Mouse (Mus musculus): ENCODE results near the gene Gtpbp2. TPM values are rescaled to one million over a fixed set of nuclear protein-coding genes. Genes with fewer than 3 reads are reported as not detected.

The Gtpbp2 gene
- polyA plus RNA-seq (2012; rRNA removed), result 244 and 286 TPM in 2 replicates

DNA sequence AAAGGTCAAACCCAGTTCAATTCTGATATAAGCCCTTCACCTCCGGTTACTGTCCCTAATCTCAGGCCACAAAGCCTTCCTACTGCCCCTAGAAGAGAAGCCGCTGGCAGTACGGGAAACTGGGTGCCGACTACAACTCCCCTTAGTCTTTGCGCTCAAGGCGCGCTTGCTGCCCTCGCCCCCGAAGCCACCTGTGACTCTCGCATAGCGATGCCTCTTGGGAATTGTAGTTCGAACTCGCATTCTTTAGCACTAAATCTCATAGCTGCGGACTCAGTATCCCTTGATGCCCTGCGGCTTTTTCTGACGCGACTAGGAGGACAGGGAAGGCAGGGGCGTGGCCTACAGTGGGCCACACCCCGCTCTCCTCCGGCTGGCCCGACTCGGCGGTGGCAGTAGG is at the start of gene Gtpbp2:
TSS of gene Gtpbp2 (plus strand) at position 347 of the 400 bp plus-strand sequence.

GRCm38 (mm10) chr17:46143578-46144423 is 17.0 kb upstream of the Gtpbp2 start, which contains the start of gene Rsph9:
TSS of gene Rsph9 (minus strand) at chr17:46144216.

GRCm38 (mm10) chr17:46152847-46153782 is 7.7 kb upstream of the Gtpbp2 start, which contains the start of gene Mad2l1bp:
TSS of gene Mad2l1bp (minus strand) at chr17:46153553.

GRCm38 (mm10) chr17:46202421-46203071 is 41.7 kb downstream of the Gtpbp2 start, which contains the start of the genes Polh and Xpo5:
TSS of gene Polh (minus strand) at chr17:46202645.
TSS of gene Xpo5 (plus strand) at chr17:46202782.

Other genes with a start within 250 kb of the Gtpbp2 start
- gene Vegfa, start 128.7 kb upstream of the Gtpbp2 start, polyA plus RNA-seq (2012; rRNA removed), result 128 and 160 TPM in 2 replicates
- 36.5 and 46.4 TPM in 2 replicates for gene Mrps18a, start 50.0 kb upstream of the Gtpbp2 start, polyA plus RNA-seq (2012; rRNA removed)
- 5.5 and 8.3 TPM in 2 replicates for gene Rsph9, start 16.8 kb upstream of the Gtpbp2 start, polyA plus RNA-seq (2012; rRNA removed)
- 21.2 and 23.8 TPM in 2 replicates for gene Mad2l1bp, start 7.5 kb upstream of the Gtpbp2 start, polyA plus RNA-seq (2012; rRNA removed)
- 3.0 and 3.5 TPM in 2 replicates for gene Polh, start 41.6 kb downstream of the Gtpbp2 start, polyA plus RNA-seq (2012; rRNA removed)
- 11.8 and 13.3 TPM in 2 replicates for gene Xpo5, start 41.8 kb downstream of the Gtpbp2 start, polyA plus RNA-seq (2012; rRNA removed)
- gene Polr1c, start 87.0 kb downstream of the Gtpbp2 start, polyA plus RNA-seq (2012; rRNA removed), result 46.4 and 49.7 TPM in 2 replicates
- 355 and 471 TPM in 2 replicates for gene Yipf3, start 87.0 kb downstream of the Gtpbp2 start, polyA plus RNA-seq (2012; rRNA removed)
- gene Lrrc73, start 92.5 kb downstream of the Gtpbp2 start, polyA plus RNA-seq (2012; rRNA removed), result 2.9 and 4.1 TPM in 2 replicates
- 46.2 and 49.1 TPM in 2 replicates for gene Tjap1, start 122.0 kb downstream of the Gtpbp2 start, polyA plus RNA-seq (2012; rRNA removed)
- 0.10 and 0.90 TPM in 2 replicates for gene Dlk2, start 136.4 kb downstream of the Gtpbp2 start, polyA plus RNA-seq (2012; rRNA removed)
- gene Abcc10, start 167.3 kb downstream of the Gtpbp2 start, polyA plus RNA-seq (2012; rRNA removed), result 48.2 and 49.7 TPM in 2 replicates
- 6.7 and 9.3 TPM in 2 replicates for gene Zfp318, start 222.7 kb downstream of the Gtpbp2 start, polyA plus RNA-seq (2012; rRNA removed)

Measured in colon, adult 2 months (tissue).